Mouse (Mus musculus) ES-Bruce4 (cell line): Measurements from ENCODE around the gene Ctla4.

Source experiments
- CTCF ChIP-seq: IDR thresholded peaks from one replicate; pipeline ENCODE4 v1.8.1; 2011; ENCODE audit warnings: low read depth, low read length
- EP300 ChIP-seq: IDR thresholded peaks from 2 replicates; pipeline ENCODE4 v1.6.1; 2011; ENCODE audit warnings: low read depth, low read length; ENCODE audit not compliant: insufficient read depth
- POLR2A ChIP-seq: IDR thresholded peaks from one replicate; pipeline ENCODE4 v1.8.1; 2011; ENCODE audit warnings: low read length; ENCODE audit not compliant: insufficient read depth

DNA sequence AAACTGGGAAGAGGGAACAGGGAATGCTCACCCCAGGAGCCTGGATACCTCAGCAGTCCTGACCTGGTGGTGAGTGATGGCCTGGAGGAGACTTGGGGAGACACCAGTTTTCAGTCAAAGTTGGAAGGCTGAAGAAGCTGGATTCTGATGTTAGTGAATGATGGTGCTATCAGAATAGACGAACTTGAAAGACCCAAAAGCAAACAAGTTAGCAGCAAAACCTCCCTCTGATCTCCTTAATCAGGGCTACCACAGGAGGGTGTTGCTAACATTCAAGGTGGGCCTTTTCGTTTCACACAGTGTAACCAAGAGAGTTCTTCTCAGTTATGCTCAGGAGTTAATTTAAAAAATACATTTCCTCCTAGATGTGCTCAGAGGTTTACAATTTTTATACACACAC lies 3.5 kb upstream of the Ctla4 start:
- TF ChIP-seq CTCF = no peak
- TF ChIP-seq POLR2A = no peak
- TF ChIP-seq EP300 = no peak
